Mouse (Mus musculus) embryonic stem cell, embryonic (primary cell): ENCODE results near the gene Cyp2b10.
"Not testable (repeated sequence)": the region's sequence is repeated elsewhere in the genome, so short reads cannot be mapped to it uniquely, and the experiment has no call there.

Experiments
- CTCF ChIA-PET, 4 experiments: fragments of 300-600 bp in 2 of 4; fragments of 350-600 bp in 2 of 4; sonication (Branson Sonifier 250); formaldehyde crosslinking; loops; one replicate each; lab custom pipeline; 2022; ENCODE audit warnings: inconsistent platforms in 2 of 4; lab: Charles Lee
- POLR2A ChIA-PET, 4 experiments: fragments of 300-600 bp in 2 of 4; fragments of 350-600 bp in 2 of 4; sonication (Branson Sonifier 250); formaldehyde crosslinking; loops; one replicate each; lab custom pipeline; 2022; ENCODE audit warnings: antibody characterized with exemption in 4 of 4, inconsistent platforms in 1 of 4; lab: Charles Lee

Gene Cyp2b10

DNA sequence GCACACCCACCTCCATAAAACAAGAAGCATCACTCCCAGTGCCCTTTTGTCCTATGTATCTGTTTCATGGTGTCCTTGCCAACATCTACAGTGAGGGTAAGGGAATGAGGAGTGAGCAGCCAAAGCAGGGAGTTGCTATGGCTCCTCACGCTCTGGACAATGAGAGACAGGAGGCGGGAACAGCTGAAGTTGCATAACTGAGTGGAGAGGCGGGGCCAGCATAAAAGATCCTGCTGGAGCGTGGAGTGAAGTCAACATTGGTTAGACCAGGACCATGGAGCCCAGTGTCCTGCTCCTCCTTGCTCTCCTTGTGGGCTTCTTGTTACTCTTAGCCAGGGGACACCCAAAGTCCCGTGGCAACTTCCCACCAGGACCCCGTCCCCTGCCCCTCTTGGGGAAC is at the start of gene Cyp2b10:
Gene Cyp2b10 (plus strand): TSS at position 210 of the 400 bp plus-strand sequence.
- ChIA-PET POLR2A (interaction anchor here in 1 of 4 experiments (0.6 kb wide), 1 partner anchor 42 kb away, joined by 3 read pairs; no protein-coding TSS in a partner anchor), CTCF (interaction anchor here in 1 of 4 experiments (0.6 kb wide), 1 partner anchor 581 kb away, joined by 3 read pairs; no protein-coding TSS in a partner anchor)

- ChIA-PET POLR2A (interaction anchor here in 1 of 4 experiments (0.6 kb wide), 1 partner anchor 779 kb away, joined by 3 read pairs; no protein-coding TSS in a partner anchor), CTCF (interaction anchor here in 2 of 4 experiments (0.8 to 1.0 kb wide), 2 partner anchors 11 to 113 kb away, joined by 3 read pairs; no protein-coding TSS in a partner anchor)
Measured at GRCm38 (mm10) chr7:25847722-25848443, 49.5 kb upstream of the Cyp2b10 start.

DNA sequence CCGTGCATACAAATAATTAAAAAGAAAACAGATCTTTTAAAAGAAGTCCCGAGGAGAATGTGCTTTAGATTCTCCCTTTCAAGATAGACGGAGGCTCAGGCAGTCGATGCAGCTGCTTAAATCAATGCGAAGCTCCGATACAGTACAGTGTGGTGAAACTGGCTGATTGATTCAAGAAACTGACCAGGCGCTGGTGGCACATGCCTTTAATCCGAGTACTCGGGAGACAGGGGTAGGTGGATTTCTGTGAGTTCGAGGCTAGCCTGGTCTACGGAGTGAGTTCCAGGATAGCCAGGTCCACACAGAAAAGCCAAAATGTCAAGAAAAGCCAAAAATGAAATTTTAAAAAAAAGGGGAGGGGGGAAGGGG is 49.0 kb upstream of the Cyp2b10 start:
- ChIA-PET CTCF (interaction anchor here in 2 of 4 experiments (0.8 to 1.0 kb wide), 2 partner anchors 11 to 114 kb away, joined by 3 read pairs; no protein-coding TSS in a partner anchor), POLR2A (interaction anchor here in 1 of 4 experiments (0.6 kb wide), 1 partner anchor 780 kb away, joined by 3 read pairs; no protein-coding TSS in a partner anchor)

DNA sequence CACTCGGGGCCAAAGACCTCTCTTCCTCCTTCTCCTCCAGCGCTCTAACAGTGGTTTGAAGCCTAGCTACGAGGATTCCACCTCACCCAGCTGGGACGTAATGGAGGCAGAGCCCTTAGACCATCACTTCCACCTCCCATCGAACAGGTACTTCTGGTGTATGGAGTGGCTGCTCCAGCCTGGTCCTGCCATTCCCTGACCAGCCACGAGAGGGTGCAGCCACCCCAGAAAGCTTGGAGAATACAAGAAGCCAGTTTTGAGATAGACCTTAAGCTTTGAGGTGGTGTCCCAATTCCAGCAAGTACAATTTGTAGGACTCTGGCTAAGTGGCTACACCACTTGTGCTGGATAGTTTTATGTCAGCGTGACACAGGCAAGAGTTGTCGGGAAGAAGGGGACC is 42.3 kb upstream of the Cyp2b10 start:
- CTCF ChIA-PET = interaction anchor here (0.6 to 2.1 kb wide), 24 partner anchors 8 to 1375 kb away, joined by 3 to 35 read pairs (median 4); partner anchors contain the start of genes Cyp2s1 (in 1 of the 4) and Hnrnpul1 (in 1 of the 4)
- POLR2A ChIA-PET = interaction anchor here in 3 of 4 experiments (0.7 to 1.5 kb wide), 8 partner anchors 9 to 1323 kb away, joined by 3 to 8 read pairs (median 3); partner anchors contain the start of genes Cyp2b10 (in 1 of the 3), Cyp2s1 (in 1 of the 3), Hnrnpul1 (in 1 of the 3) and Rab4b (in 1 of the 3)

DNA sequence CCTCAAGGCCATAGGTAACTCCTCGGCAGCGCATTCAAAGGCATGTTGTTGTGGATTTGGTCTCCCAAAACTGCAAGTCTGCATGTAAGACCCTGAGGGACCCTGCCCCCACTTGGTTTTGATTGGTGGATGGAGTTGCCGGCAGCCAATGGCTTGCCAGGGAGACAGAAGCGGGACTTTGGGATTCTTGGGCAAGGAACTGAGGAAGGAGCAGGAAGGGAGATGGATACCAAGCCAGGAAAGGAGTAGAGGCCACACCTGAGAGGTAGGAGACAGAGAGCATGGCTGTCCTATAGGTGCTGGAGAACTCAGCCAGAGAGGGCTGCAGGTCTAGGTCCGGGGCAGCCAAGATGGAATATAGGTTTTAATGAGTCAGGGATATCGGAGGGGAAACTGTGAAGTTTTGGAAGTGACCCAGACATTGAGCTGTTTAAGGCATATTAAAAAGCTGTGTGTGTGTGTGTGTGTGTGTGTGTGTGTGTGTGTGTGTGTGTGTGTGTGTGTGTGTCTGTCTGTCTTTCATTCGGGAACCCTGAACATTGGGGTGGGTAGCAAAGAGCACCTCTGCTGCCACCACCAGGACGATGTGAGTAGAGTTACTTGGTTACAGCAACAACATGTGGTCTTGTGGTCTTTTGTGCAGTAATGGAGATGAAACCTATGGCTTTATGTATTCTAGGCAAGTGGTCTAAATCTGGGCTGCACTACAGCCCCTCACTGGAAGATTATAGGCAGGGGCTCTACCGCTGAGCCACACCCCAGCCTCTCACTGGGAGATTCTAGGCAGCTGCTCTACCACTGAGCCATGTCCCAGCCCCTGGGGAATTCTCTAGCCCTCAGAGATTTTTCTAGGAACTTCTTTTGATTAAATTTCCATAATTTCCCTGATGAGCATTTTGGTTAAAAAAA is 37.2 kb upstream of the Cyp2b10 start:
- ChIA-PET CTCF (interaction anchor here in 2 of 4 experiments (0.5 to 0.7 kb wide), 3 partner anchors 8 to 237 kb away, joined by 3 to 7 read pairs (median 4); partner anchors contain the start of gene Hnrnpul1 (in 1 of the 2)), POLR2A (interaction anchor here in 1 of 4 experiments (0.6 kb wide), 1 partner anchor 1393 kb away, joined by 4 read pairs; no protein-coding TSS in a partner anchor)

- ChIA-PET POLR2A (interaction anchor here in 1 of 4 experiments (1.0 to 1.1 kb wide), 2 partner anchors 10 to 107 kb away, joined by 3 to 4 read pairs; no protein-coding TSS in a partner anchor), CTCF (no interaction called here)
Measured at GRCm38 (mm10) chr7:25862365-25862764, 35.1 kb upstream of the Cyp2b10 start.

DNA sequence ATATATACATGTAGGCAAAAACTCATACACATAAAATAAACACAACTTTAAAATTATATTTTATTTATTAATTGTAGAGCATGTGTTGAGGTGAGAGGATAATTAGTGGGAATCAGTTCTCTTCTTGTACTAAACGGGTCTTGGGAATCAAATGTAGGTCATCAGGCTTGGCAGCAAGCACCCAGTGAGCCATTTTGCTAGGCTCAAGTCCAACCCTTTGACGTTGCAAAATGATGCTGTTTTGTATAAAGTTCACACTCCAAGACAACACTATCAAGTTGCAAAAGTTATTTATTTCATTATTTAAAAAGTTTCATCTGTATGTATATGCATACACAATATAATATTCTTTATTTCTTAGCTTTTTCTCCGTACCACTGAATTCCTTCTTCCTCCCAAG is 33.7 kb upstream of the Cyp2b10 start:
- POLR2A ChIA-PET = interaction anchor here in 1 of 4 experiments (1.5 kb wide), 1 partner anchor 8 kb away, joined by 3 read pairs; no protein-coding TSS in a partner anchor

GRCm38 (mm10) chr7:25864861-25865260 is 32.6 kb upstream of the Cyp2b10 start:
- ChIA-PET CTCF (interaction anchor here in 2 of 4 experiments (1.1 to 1.6 kb wide), 3 partner anchors 9 to 109 kb away, joined by 3 to 4 read pairs (median 3); no protein-coding TSS in a partner anchor), POLR2A (interaction anchor here in 1 of 4 experiments (1.5 kb wide), 1 partner anchor 9 kb away, joined by 3 read pairs; no protein-coding TSS in a partner anchor)

More for the DNA sequence above, 33.7 kb upstream of the Cyp2b10 start:
- CTCF ChIA-PET = interaction anchor here in 2 of 4 experiments (1.0 to 1.1 kb wide), 2 partner anchors 8 to 9 kb away, joined by 3 to 5 read pairs; no protein-coding TSS in a partner anchor

GRCm38 (mm10) chr7:25869789-25870188 is 27.6 kb upstream of the Cyp2b10 start:
- ChIA-PET CTCF (interaction anchor here in 2 of 4 experiments (0.6 to 0.9 kb wide), 2 partner anchors 15 to 1369 kb away, joined by 3 to 4 read pairs; no protein-coding TSS in a partner anchor), POLR2A (interaction anchor here in 1 of 4 experiments (0.6 kb wide), 1 partner anchor 1104 kb away, joined by 3 read pairs; no protein-coding TSS in a partner anchor)

DNA sequence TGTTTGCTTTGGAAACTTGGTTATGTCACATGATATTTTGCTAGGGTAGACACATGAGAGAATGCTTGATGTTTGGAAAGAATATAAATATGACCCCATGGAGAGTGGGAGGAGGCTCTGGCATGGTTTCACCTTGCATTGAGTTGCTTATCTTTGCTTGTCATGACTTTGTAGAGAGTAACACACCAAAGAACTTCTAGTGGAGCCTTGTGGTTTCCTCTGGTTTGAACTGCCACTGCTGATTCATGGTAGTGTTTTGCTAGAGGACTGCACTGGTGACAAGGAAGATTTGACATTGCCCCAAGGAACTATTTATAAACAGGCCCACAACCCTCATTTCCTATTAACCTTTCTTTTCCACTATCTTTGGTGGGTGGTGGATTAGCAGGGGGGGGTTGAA is 24.8 kb upstream of the Cyp2b10 start:
- ChIA-PET CTCF (no interaction called here), POLR2A (no interaction called here)

GRCm38 (mm10) chr7:25878735-25879134 is 18.7 kb upstream of the Cyp2b10 start:
- POLR2A ChIA-PET = no interaction called here
- CTCF ChIA-PET = interaction anchor here in 1 of 4 experiments (0.6 kb wide), 1 partner anchor 142 kb away, joined by 12 read pairs; no protein-coding TSS in a partner anchor

- POLR2A ChIA-PET = interaction anchor here in 1 of 4 experiments (0.6 kb wide), 1 partner anchor 1040 kb away, joined by 8 read pairs; no protein-coding TSS in a partner anchor
- CTCF ChIA-PET = not testable (repeated sequence)
Measured at GRCm38 (mm10) chr7:25880721-25881120, 16.7 kb upstream of the Cyp2b10 start.

DNA sequence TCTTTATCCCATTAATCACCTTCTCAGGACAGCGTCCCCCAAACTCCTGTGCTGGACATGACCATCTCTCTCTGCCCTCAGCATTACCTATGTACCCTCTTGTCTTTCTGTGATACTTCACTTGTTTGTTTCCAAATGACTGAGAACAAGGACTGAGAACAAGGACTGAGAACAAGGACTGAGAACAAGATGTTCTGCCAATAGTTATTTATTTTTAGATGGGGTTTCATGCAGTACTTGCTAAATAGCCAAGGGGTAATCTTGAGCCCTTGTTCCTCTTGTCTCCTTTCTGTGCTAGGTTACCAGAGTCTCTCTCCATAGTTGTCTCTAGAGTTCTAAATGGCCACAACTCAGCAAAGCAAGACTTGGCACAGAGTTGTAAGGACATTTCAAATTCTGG is 13.1 kb upstream of the Cyp2b10 start:
- ChIA-PET POLR2A (no interaction called here), CTCF (no interaction called here)

DNA sequence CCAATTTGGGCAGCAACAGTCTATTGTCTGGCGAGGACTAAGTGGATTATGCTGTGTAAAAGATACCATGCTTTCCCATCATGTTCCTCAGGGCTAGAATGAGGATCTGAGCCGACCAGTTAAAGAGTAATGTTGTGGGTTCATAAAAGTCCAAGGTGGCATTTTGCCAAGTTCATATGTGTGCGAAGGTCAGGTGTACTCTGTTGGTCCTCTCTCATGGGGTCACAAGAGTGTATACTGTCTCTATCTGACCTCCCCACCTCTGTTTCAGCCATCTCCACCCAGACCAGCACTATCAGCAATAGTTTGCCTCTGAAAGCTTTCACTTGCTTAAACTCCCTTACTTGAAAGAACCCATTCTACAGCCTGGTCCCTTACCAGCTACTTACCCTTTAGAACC is 9.7 kb upstream of the Cyp2b10 start:
- ChIA-PET POLR2A (no interaction called here), CTCF (interaction anchor here in 1 of 4 experiments (0.6 kb wide), 1 partner anchor 19 kb away, joined by 3 read pairs; no protein-coding TSS in a partner anchor)

DNA sequence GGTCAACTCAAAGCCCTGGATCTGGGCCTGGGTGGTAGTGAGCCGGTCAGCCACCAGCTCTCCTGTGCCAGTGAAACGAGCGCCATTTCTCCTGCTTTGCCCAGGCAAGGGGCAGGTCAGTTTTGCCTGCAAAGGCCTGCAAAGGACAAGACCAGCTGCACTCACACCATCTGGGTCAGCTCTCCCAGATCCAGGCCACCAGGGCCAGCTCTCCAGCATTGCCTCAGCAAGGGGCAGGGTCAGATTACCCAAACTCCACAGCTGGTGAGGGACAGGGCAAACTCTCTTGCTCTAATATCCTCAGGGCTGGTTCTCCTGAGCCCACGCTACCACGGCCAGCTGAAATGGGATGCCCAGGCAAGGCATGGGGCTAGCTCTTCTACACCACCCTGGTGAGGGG is 4.3 kb upstream of the Cyp2b10 start:
- ChIA-PET CTCF (interaction anchor here in 1 of 4 experiments (0.6 kb wide), 1 partner anchor 69 kb away, joined by 4 read pairs; no protein-coding TSS in a partner anchor), POLR2A (interaction anchor here in 2 of 4 experiments (0.6 to 0.7 kb wide), 3 partner anchors 684 to 1494 kb away, joined by 4 to 8 read pairs (median 4); partner anchors contain the start of gene Smg9 (in 1 of the 2))

- CTCF ChIA-PET = no interaction called here
- POLR2A ChIA-PET = no interaction called here
Measured at GRCm38 (mm10) chr7:25895162-25895561, 2.3 kb upstream of the Cyp2b10 start.

DNA sequence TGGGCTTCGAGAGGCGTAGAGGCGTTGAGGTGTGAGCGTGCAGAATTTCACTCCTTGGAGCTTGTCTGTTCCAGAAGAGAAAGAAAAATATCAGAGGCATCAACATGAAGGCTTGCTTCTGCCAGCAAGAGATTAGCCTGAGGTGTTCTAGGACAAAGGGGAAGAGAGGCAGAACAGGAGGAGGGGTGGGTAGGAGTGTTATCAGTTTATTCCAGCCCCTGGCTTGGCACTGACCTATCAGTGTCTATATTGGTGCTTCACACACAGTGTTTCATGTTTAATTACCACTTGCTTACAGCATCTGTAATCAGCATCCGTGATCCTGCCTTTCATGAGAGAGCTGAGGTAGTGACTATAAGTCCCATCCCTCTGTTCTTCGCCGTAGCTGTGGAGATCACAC is 644 bp downstream of the Cyp2b10 start:
- CTCF ChIA-PET = interaction anchor here in 1 of 4 experiments (0.6 to 0.8 kb wide), 2 partner anchors 9 to 582 kb away, joined by 3 read pairs; no protein-coding TSS in a partner anchor
- POLR2A ChIA-PET = no interaction called here
